Mouse (Mus musculus): ENCODE measurements around the gene Ube2t. TPM values are rescaled to one million over a fixed set of nuclear protein-coding genes. Genes with fewer than 3 reads are reported as not detected.
A peak's percentile ranks its signal among the peaks of the same experiment; 100 is the strongest.

The Ube2t gene
- total and polyA plus RNA-seq, 2 experiments: 0.43 to 1.1 TPM

- DNase-seq (ENCODE audit: extremely low read depth, low read depth, low spot score): no peak
- Histone ChIP-seq H3K27me3 (ENCODE audit: control insufficient read depth, insufficient read depth, low read length) (no peaks in the 10 kb centered on the region), H3K27ac (replicated peaks; ENCODE audit: insufficient read depth, low read depth, low read length) (no peak overlapping the region), H3K36me3 (ENCODE audit: control insufficient read depth, insufficient read depth, low read length) (no peaks in the 10 kb centered on the region), H3K4me3 (ENCODE audit: insufficient read depth, low read depth, low read length) (no peak overlapping the region), H3K4me1 (ENCODE audit: control insufficient read depth, insufficient read depth, low read length) (no peaks in the 10 kb centered on the region), H3K9ac (ENCODE audit: low read depth, low read length) (no peak overlapping the region), H3K79me2 (ENCODE audit: control insufficient read depth, insufficient read depth, low read length) (no peaks in the 10 kb centered on the region)
- TF ChIP-seq CTCF (IDR thresholded peaks at IDR 0.05; ENCODE audit: low read depth, low read length) (peak; percentile 13; the same call in 1 of the 2 replicates), POLR2A (IDR thresholded peaks at IDR 0.05; ENCODE audit: extremely low read depth, insufficient read depth, low read length) (no peak)
- 62% methylated on average over 1 of the region's 1 CpGs for WGBS
Observed at GRCm38 (mm10) chr1:135023583-135023982, 61.2 kb downstream of the Ube2t start.

Other genes starting within 250 kb of the Ube2t start
- 4.7 and 5.0 TPM in 2 replicates for gene Ppp1r12b, start 6.6 kb upstream of the Ube2t start, total RNA-seq (2014; rRNA removed)
- gene Ppp1r12b, start 6.6 kb upstream of the Ube2t start, polyA plus RNA-seq (2012; rRNA removed): 1.4 and 2.2 TPM in 2 replicates
- gene Lgr6, start 142.7 kb downstream of the Ube2t start, total RNA-seq (2014; rRNA removed): under 0.01 TPM in 2 replicates
- 0.05 TPM in 1 of 2 replicates, not detected in the other for gene Lgr6, start 142.7 kb downstream of the Ube2t start, polyA plus RNA-seq (2012; rRNA removed)
- 0.28 and 0.54 TPM in 2 replicates for gene Ptpn7, start 170.1 kb downstream of the Ube2t start, total RNA-seq (2014; rRNA removed)
- 0.44 and 1.4 TPM in 2 replicates for gene Ptpn7, start 170.1 kb downstream of the Ube2t start, polyA plus RNA-seq (2012; rRNA removed)
- gene Arl8a, start 184.3 kb downstream of the Ube2t start, total RNA-seq (2014; rRNA removed): 3.2 and 5.4 TPM in 2 replicates
- gene Arl8a, start 184.3 kb downstream of the Ube2t start, polyA plus RNA-seq (2012; rRNA removed): 13.1 and 15.2 TPM in 2 replicates
- gene Gpr37l1, start 205.1 kb downstream of the Ube2t start, total RNA-seq (2014; rRNA removed): 0.07 TPM in 1 of 2 replicates, not detected in the other
- gene Gpr37l1, start 205.1 kb downstream of the Ube2t start, polyA plus RNA-seq (2012; rRNA removed): 0.04 TPM in 1 of 2 replicates, not detected in the other

Measured in liver, adult 2 months (tissue).